12 mouse cellular contexts compared by ENCODE assay signal in the genomic region with DNA sequence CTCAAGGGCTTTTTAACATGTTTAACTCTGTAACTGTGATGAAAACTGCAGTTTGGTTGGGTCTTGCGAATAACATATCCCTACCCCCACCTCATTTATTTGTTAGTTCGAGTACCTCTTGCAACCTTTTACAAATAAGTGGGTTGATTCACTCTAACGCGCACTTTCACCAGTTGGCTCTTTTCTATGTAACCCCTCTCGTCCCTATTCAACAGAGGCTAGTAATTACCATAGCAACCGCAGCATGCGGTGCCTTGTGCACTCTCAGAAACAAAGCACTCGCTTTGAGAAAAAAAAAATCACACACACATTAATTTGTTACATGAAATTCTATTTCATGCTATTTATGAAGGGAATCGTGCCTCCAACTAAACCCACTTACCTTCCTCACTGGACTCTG.
DNase-seq lines count a peak whose midpoint lies in the region; ATAC-seq and TF ChIP-seq lines count a peak whose summit lies in the region.
"Had no signal": no experiment of that assay in that cellular context is flagged by ENCODE, and none has a peak within 500 bp of the region (broad histone marks: within the 10 kb centered on the region; RNA-seq: fewer than 3 reads in every experiment).

No protein-coding gene starts in this region.

- peak; percentile 55; the same call in 1 of the 2 replicates for ATAC-seq in forebrain, embryonic 14.5 days
- no peak for ATAC-seq in hindbrain, embryonic 16.5 days
- ATAC-seq in midbrain, postnatal 0 days (ENCODE audit: low FRiP score): no peak
- ATAC-seq in frontal cortex, adult (ENCODE audit: low TSS enrichment): no peak

- no peak overlapping the region for H3K4me3 ChIP-seq in forebrain, embryonic 14.5 days (ENCODE audit: low read depth, low read length)
- no peak overlapping the region for H3K4me3 ChIP-seq in hindbrain, embryonic 16.5 days (ENCODE audit: low read length)
- H3K4me3 ChIP-seq in midbrain, postnatal 0 days (ENCODE audit: low read depth, low read length): no peak overlapping the region
- H3K4me3 ChIP-seq: heart, embryonic 13.5 days; layer of hippocampus, adult 2 months; lung, embryonic 15.5 days had no signal

- H3K36me3 ChIP-seq in forebrain, embryonic 14.5 days (ENCODE audit: control insufficient read depth, insufficient read depth, low read length): no peaks in the 10 kb centered on the region
- no peaks in the 10 kb centered on the region for H3K36me3 ChIP-seq in hindbrain, embryonic 16.5 days (ENCODE audit: control insufficient read depth, insufficient read depth, low read length)
- H3K36me3 ChIP-seq in midbrain, postnatal 0 days (ENCODE audit: insufficient read depth, low read length): no peaks in the 10 kb centered on the region
- H3K36me3 ChIP-seq: heart, embryonic 13.5 days; lung, embryonic 15.5 days had no signal

- no peak for TF ChIP-seq CTCF in brain, embryonic 14.5 days (IDR thresholded peaks at IDR 0.05; ENCODE audit: borderline replicate concordance, extremely low read depth, insufficient read depth, insufficient read length)
- TF ChIP-seq CTCF in midbrain, postnatal 0 days (IDR thresholded peaks at IDR 0.05): no peak

- no peak for TF ChIP-seq POLR2A in brain, embryonic 14.5 days (IDR thresholded peaks at IDR 0.05; ENCODE audit: borderline replicate concordance, extremely low read depth, insufficient read depth, insufficient read length, poor library complexity, severe bottlenecking)

- peak overlapping the region; percentile 28; the same call in 1 of the 2 replicates for H3K27ac ChIP-seq in forebrain, embryonic 14.5 days (ENCODE audit: low read depth, low read length)
- H3K27ac ChIP-seq in hindbrain, embryonic 16.5 days (ENCODE audit: low read depth, low read length): 0 out of 2 replicates have a peak overlapping the region, but pooled peaks have one; percentile 49
- H3K27ac ChIP-seq in midbrain, postnatal 0 days (ENCODE audit: low read depth, low read length): 0 out of 2 replicates have a peak overlapping the region, but pooled peaks have one; percentile 32
- H3K27ac ChIP-seq: heart, embryonic 13.5 days; layer of hippocampus, adult 2 months; lung, embryonic 15.5 days had no signal

- H3K4me2 ChIP-seq in forebrain, embryonic 14.5 days (ENCODE audit: low read length): peak overlapping the region; percentile 22; the same call in 1 of the 2 replicates
- peak overlapping the region; percentile 34 for H3K4me2 ChIP-seq in hindbrain, embryonic 16.5 days (ENCODE audit: low read length)
- H3K4me2 ChIP-seq in midbrain, postnatal 0 days (ENCODE audit: low read depth, low read length, poor library complexity, severe bottlenecking): no peak overlapping the region
- H3K4me2 ChIP-seq: heart, embryonic 13.5 days; lung, embryonic 15.5 days had no signal

- no peaks in the 10 kb centered on the region for H3K27me3 ChIP-seq in forebrain, embryonic 14.5 days (replicated peaks; ENCODE audit: control insufficient read depth, insufficient read depth, low read length)
- H3K27me3 ChIP-seq in hindbrain, embryonic 16.5 days (replicated peaks; ENCODE audit: control insufficient read depth, insufficient read depth, low read length): no peaks in the 10 kb centered on the region
- H3K27me3 ChIP-seq in midbrain, postnatal 0 days (ENCODE audit: insufficient read depth, low read length): no peaks in the 10 kb centered on the region
- H3K27me3 ChIP-seq: heart, embryonic 13.5 days; lung, embryonic 15.5 days had no signal

- peaks cover 19% of the 10 kb centered on the region for H3K4me1 ChIP-seq in forebrain, embryonic 14.5 days (ENCODE audit: control insufficient read depth, insufficient read depth, low read length)
- H3K4me1 ChIP-seq in hindbrain, embryonic 16.5 days (ENCODE audit: control insufficient read depth, insufficient read depth, low read depth, low read length): peaks cover 15% of the 10 kb centered on the region
- H3K4me1 ChIP-seq in midbrain, postnatal 0 days (ENCODE audit: insufficient read depth, low read length): peaks cover 3% of the 10 kb centered on the region; the same call in 1 of the 2 replicates

- H3K9ac ChIP-seq in forebrain, embryonic 14.5 days (ENCODE audit: low read length): peak overlapping the region; percentile 33; the same call in 1 of the 2 replicates
- no peak overlapping the region for H3K9ac ChIP-seq in hindbrain, embryonic 16.5 days (ENCODE audit: low read depth, low read length)
- H3K9ac ChIP-seq in midbrain, postnatal 0 days (replicated peaks; ENCODE audit: low read length, poor library complexity, severe bottlenecking): no peak overlapping the region
- H3K9ac ChIP-seq: heart, embryonic 13.5 days; lung, embryonic 15.5 days had no signal

- WGBS in forebrain, embryonic 14.5 days: 2% methylated on average over 9 of the region's 9 CpGs
- WGBS in hindbrain, embryonic 16.5 days: 15% methylated on average over 9 of the region's 9 CpGs
- WGBS in midbrain, postnatal 0 days: 10% methylated on average over 9 of the region's 9 CpGs

- H3K9me3 ChIP-seq in forebrain, embryonic 14.5 days (replicated peaks; ENCODE audit: control insufficient read depth, low read length): no peaks in the 10 kb centered on the region
- H3K9me3 ChIP-seq in hindbrain, embryonic 16.5 days (ENCODE audit: control insufficient read depth, low read length): no peaks in the 10 kb centered on the region
- H3K9me3 ChIP-seq in midbrain, postnatal 0 days (ENCODE audit: low read length): no peaks in the 10 kb centered on the region
- H3K9me3 ChIP-seq: heart, embryonic 13.5 days; lung, embryonic 15.5 days had no signal

- peak; percentile 88 for DNase-seq in brain, embryonic 14.5 days (ENCODE audit: low read depth)
- peak; percentile 80 for DNase-seq in forebrain, embryonic 14.5 days (ENCODE audit: low spot score)
- DNase-seq in midbrain, postnatal 0 days (ENCODE audit: low spot score): peak; percentile 68
- no peak for DNase-seq in adrenal gland, postnatal 10 days
- no peak for DNase-seq in kidney, adult 9 months
- DNase-seq: cerebellum, adult 11-12 months; gastrocnemius, postnatal 25 days had no signal

Comparison
In these comparisons a context has a peak if more than half of its experiments do, and no peak if none do; other contexts are left out.
1. DNase-seq: peak in brain, embryonic 14.5 days (single experiment), forebrain, embryonic 14.5 days (single experiment) and midbrain, postnatal 0 days (single experiment); none in adrenal gland, postnatal 10 days (single experiment) and kidney, adult 9 months (single experiment).
2. Peak in every context shown above with its lines, with median percentiles within 50 percentile points of each other: H3K27ac ChIP-seq.